ENCODE assay signal across 7 mouse cellular contexts in the genomic region with DNA sequence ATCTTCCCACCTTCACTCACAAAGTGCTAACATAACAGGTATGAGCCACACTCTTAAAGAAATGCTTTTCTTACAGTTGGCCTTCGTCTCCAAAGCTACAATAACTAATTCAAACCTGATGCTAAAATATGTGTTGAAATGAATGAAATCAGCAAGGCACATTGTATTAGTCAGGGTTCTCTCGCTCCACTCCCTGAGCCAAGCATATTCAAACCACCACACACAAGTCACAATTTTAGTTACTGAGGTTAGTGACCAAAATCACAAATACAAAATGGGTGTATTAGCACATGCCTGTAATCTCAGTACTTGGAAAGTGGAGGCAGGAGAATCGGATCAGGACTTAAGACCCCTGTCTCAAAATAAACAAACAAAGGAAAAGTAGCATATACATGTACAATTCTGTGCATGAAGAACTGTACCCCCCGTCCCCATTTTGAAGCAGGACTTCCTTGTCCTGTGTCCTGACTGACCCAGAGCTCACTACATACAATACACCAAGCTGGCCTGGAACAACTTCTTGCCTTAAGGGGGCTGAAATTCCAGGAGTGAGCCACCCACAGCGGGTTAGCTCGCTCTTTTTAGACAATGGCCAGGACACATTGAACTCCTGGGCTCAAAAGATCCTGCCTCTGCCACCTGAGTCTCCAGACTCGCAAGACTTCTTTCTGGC. TPM values are rescaled to one million over a fixed set of nuclear protein-coding genes. Genes with fewer than 3 reads are reported as not detected.
DNase-seq lines count a peak whose midpoint lies in the region; ATAC-seq lines count a peak whose summit lies in the region.

No protein-coding gene starts in this region.

- H3K4me2 ChIP-seq in embryonic facial prominence, embryonic 12.5 days (replicated peaks) = peak overlapping the region; percentile 81
- H3K4me2 ChIP-seq in neural tube, embryonic 12.5 days (replicated peaks) = peak overlapping the region; percentile 69

- peaks cover 34% of the 10 kb centered on the region for H3K36me3 ChIP-seq in megakaryocyte, embryonic 14.5 days (replicated peaks; ENCODE audit: low read length)
- peaks cover 15% of the 10 kb centered on the region for H3K36me3 ChIP-seq in embryonic facial prominence, embryonic 12.5 days
- H3K36me3 ChIP-seq in neural tube, embryonic 12.5 days = peaks cover 22% of the 10 kb centered on the region

- peaks cover 39% of the 10 kb centered on the region for H3K4me1 ChIP-seq in megakaryocyte, embryonic 14.5 days
- H3K4me1 ChIP-seq in embryonic facial prominence, embryonic 12.5 days = peaks cover 12% of the 10 kb centered on the region
- H3K4me1 ChIP-seq in neural tube, embryonic 12.5 days = peaks cover 19% of the 10 kb centered on the region

- peak overlapping the region; percentile 89 for H3K27ac ChIP-seq in embryonic facial prominence, embryonic 12.5 days
- H3K27ac ChIP-seq in neural tube, embryonic 12.5 days = peak overlapping the region; percentile 68; the same call in 1 of the 2 replicates

- H3K4me3 ChIP-seq in megakaryocyte, embryonic 14.5 days (replicated peaks) = peak overlapping the region; percentile 96
- H3K4me3 ChIP-seq in embryonic facial prominence, embryonic 12.5 days = peak overlapping the region; percentile 64
- H3K4me3 ChIP-seq in neural tube, embryonic 12.5 days = peak overlapping the region; percentile 74

- ATAC-seq in megakaryocyte, adult 5-6 weeks (ENCODE audit: poor library complexity, severe bottlenecking) = no peak; the same call in 1 of the 2 replicates
- no peak for ATAC-seq in embryonic facial prominence, embryonic 12.5 days (ENCODE audit: insufficient number of reproducible peaks, insufficient read depth, low FRiP score, low TSS enrichment)
- ATAC-seq in neural tube, embryonic 12.5 days (ENCODE audit: low FRiP score, low read depth) = peak; percentile 22

- no peaks in the 10 kb centered on the region for H3K9me3 ChIP-seq in megakaryocyte, embryonic 14.5 days
- no peaks in the 10 kb centered on the region for H3K9me3 ChIP-seq in embryonic facial prominence, embryonic 12.5 days
- no peaks in the 10 kb centered on the region for H3K9me3 ChIP-seq in neural tube, embryonic 12.5 days

- 17% methylated on average over 7 of the region's 7 CpGs for WGBS in embryonic facial prominence, embryonic 12.5 days
- WGBS in neural tube, embryonic 12.5 days = 38% methylated on average over 7 of the region's 7 CpGs

- peak overlapping the region; percentile 91 for H3K9ac ChIP-seq in embryonic facial prominence, embryonic 12.5 days
- peak overlapping the region; percentile 96 for H3K9ac ChIP-seq in neural tube, embryonic 12.5 days

- DNase-seq in induced T-regulatory cell, adult 2 months (ENCODE audit: low read depth) = peak; percentile 66
- DNase-seq in right cerebral cortex, postnatal 10 days (ENCODE audit: low spot score in 2 of 2) = no peak
- no peak for DNase-seq in spleen, adult 12 weeks (ENCODE audit: low spot score)

- H3K27me3 ChIP-seq in megakaryocyte, embryonic 14.5 days (replicated peaks) = no peaks in the 10 kb centered on the region
- H3K27me3 ChIP-seq in embryonic facial prominence, embryonic 12.5 days = no peaks in the 10 kb centered on the region
- no peaks in the 10 kb centered on the region for H3K27me3 ChIP-seq in neural tube, embryonic 12.5 days (replicated peaks)

RNA-seq across cellular contexts. Expression of a gene that starts 12.1 kb away (rescaled TPM):
- 16.0 and 56.8 TPM in 2 replicates for polyA plus RNA-seq in megakaryocyte, embryonic 14.5 days (2012; ENCODE audit: insufficient read depth, low replicate concordance)
- 113 and 119 TPM in 2 replicates for total RNA-seq in megakaryocyte, adult 5-6 weeks (2015)
- 61.6 and 70.9 TPM in 2 replicates for total RNA-seq in megakaryocyte, adult 5-6 weeks (2017)
- polyA plus RNA-seq in embryonic facial prominence, embryonic 12.5 days (2016; fragmentation: Nextera tagmentation; extraction: Ambion mirVana) = 208 and 212 TPM in 2 replicates
- polyA plus RNA-seq in neural tube, embryonic 12.5 days (2016; fragmentation: Nextera tagmentation; extraction: Ambion mirVana) = 195 and 205 TPM in 2 replicates

RNA-seq across cellular contexts. Expression of a gene that starts 12.2 kb away (rescaled TPM):
- polyA plus RNA-seq in megakaryocyte, embryonic 14.5 days (2012; ENCODE audit: insufficient read depth, low replicate concordance) = 2.4 and 5.0 TPM in 2 replicates
- total RNA-seq in megakaryocyte, adult 5-6 weeks (2015) = 9.1 and 11.3 TPM in 2 replicates
- 9.3 and 14.1 TPM in 2 replicates for total RNA-seq in megakaryocyte, adult 5-6 weeks (2017)
- polyA plus RNA-seq in embryonic facial prominence, embryonic 12.5 days (2016; fragmentation: Nextera tagmentation; extraction: Ambion mirVana) = 51.1 and 53.7 TPM in 2 replicates
- 46.8 and 48.2 TPM in 2 replicates for polyA plus RNA-seq in neural tube, embryonic 12.5 days (2016; fragmentation: Nextera tagmentation; extraction: Ambion mirVana)

RNA-seq across cellular contexts. Expression of a gene that starts 23.5 kb away (rescaled TPM):
- polyA plus RNA-seq in megakaryocyte, embryonic 14.5 days (2012; ENCODE audit: insufficient read depth, low replicate concordance) = 8.0 and 10.4 TPM in 2 replicates
- 33.7 and 34.7 TPM in 2 replicates for total RNA-seq in megakaryocyte, adult 5-6 weeks (2015)
- total RNA-seq in megakaryocyte, adult 5-6 weeks (2017) = 31.3 and 34.1 TPM in 2 replicates
- 113 and 116 TPM in 2 replicates for polyA plus RNA-seq in embryonic facial prominence, embryonic 12.5 days (2016; fragmentation: Nextera tagmentation; extraction: Ambion mirVana)
- 143 and 146 TPM in 2 replicates for polyA plus RNA-seq in neural tube, embryonic 12.5 days (2016; fragmentation: Nextera tagmentation; extraction: Ambion mirVana)

RNA-seq across cellular contexts. Expression of a gene that starts 31.0 kb away (rescaled TPM):
- polyA plus RNA-seq in megakaryocyte, embryonic 14.5 days (2012; ENCODE audit: insufficient read depth, low replicate concordance) = 0.18 TPM in 1 of 2 replicates, not detected in the other
- not detected in 2 replicates for total RNA-seq in megakaryocyte, adult 5-6 weeks (2015)
- total RNA-seq in megakaryocyte, adult 5-6 weeks (2017) = not detected in 2 replicates
- polyA plus RNA-seq in embryonic facial prominence, embryonic 12.5 days (2016; fragmentation: Nextera tagmentation; extraction: Ambion mirVana) = 21.8 and 25.9 TPM in 2 replicates
- 62.3 and 74.0 TPM in 2 replicates for polyA plus RNA-seq in neural tube, embryonic 12.5 days (2016; fragmentation: Nextera tagmentation; extraction: Ambion mirVana)

Comparison
In these comparisons a context has a peak if more than half of its experiments do, and no peak if none do; other contexts are left out.
1. RNA of a gene that starts 23.5 kb away (polyA plus RNA-seq): 143 to 146 TPM in neural tube, embryonic 12.5 days and 113 to 116 TPM in embryonic facial prominence, embryonic 12.5 days; 8.0 to 10.4 TPM in megakaryocyte, embryonic 14.5 days; every median in the first group is over 10 times any median in the second.
2. Peak in every context shown above with its lines, with median percentiles within 50 percentile points of each other: H3K4me3 ChIP-seq.